Mouse (Mus musculus) bone marrow macrophage, adult 2 months (primary cell): ENCODE results near the gene Dlx4.

Experiments
- CTCF ChIP-seq: IDR thresholded peaks from 2 replicates; pipeline ENCODE4 v1.5.1; 2012; ENCODE audit warnings: low read depth, mild to moderate bottlenecking, low read length, moderate library complexity
- POLR2A ChIP-seq: IDR thresholded peaks from 2 replicates; pipeline ENCODE4 v1.6.1; 2012; ENCODE audit warnings: mild to moderate bottlenecking, low read depth, low read length, borderline replicate concordance

DNA sequence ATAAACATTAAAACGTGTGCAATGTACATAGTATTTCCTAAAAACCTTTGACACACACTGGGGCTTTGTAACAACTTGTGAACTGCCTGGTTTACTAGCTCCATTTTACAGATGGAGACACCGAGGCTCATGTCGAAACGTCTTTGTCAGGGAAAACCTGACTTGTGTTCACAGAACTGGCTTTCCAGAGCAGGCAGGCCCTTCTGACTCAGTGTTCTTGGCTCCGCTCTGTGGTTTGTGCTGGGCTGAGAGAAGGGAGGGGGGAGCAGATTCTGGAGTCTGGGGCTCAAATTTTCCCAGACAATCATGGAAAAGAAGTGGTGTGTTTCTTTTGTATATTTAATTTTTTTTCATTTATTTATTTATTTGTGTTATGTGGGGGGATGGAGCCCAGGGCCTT lies 7.6 kb upstream of the Dlx4 start:
- TF ChIP-seq CTCF (no peak), POLR2A (no peak)
